Mouse (Mus musculus): ENCODE measurements around the gene Sucnr1.
"Not testable (repeated sequence)": the region's sequence is repeated elsewhere in the genome, so short reads cannot be mapped to it uniquely, and the experiment has no call there.

Gene Sucnr1

GRCm38 (mm10) chr3:60081648-60082047 is at the start of gene Sucnr1:
Sucnr1 (plus strand) TSS chr3:60081869.
- DNase-seq (ENCODE audit: low spot score) = no peak

DNA sequence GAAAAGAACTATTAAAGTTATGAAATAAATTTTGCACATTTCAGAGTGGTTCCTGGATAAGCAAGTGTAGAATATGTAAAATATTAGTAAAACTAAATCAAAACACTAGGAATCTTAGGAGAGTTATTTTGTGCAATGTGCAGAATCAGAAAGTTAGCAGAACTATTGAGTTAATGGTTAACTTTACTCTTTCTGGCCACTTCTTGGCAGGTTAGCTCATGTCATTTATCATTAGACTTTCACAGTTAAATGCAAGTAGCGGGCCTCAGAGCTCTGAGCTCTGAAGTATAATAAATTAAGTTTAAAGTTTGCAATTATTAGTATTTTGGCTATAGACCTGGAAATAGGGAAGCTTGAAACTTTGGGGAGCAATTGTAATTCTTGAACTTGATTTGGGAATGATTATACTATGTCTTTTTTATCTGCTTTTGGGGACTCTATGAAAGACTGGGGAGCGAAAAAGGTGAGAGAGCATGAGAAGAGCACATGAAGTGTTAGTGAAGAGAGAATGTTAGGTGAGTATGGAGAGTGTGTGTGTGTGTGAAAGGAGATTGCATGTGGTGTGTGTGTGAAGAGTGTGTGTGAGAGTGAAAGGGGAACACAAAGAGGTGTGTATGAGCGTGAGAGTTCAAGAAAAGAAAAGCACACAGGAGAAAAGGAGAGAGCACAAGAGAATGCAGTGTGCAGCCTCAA is 35.3 kb upstream of the Sucnr1 start:
- no peak for DNase-seq (ENCODE audit: low spot score)

- DNase-seq (ENCODE audit: low spot score) = no peak
Measured at GRCm38 (mm10) chr3:60053231-60053927, 28.3 kb upstream of the Sucnr1 start.

- DNase-seq (ENCODE audit: low spot score) = no peak
Measured at GRCm38 (mm10) chr3:60053931-60054330, 27.7 kb upstream of the Sucnr1 start.

- no peak for DNase-seq (ENCODE audit: low spot score)
Measured at GRCm38 (mm10) chr3:60056451-60056850, 25.2 kb upstream of the Sucnr1 start.

- DNase-seq (ENCODE audit: low spot score) = no peak
Measured at GRCm38 (mm10) chr3:60057070-60057808, 24.4 kb upstream of the Sucnr1 start.

DNA sequence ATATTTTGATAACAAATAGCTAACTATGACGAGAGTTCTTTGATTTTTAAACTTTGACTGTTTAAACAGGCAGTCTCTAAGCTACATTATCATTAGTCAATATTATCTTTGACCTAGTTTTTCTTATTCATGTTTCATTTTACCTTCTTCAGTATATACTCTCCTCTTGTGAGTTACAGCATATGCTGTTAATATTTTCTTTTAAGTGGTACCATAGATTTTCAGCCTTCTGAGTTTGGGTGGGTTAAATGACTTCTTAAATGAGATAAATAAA is 23.9 kb upstream of the Sucnr1 start:
- DNase-seq (ENCODE audit: low spot score) = no peak

- DNase-seq (ENCODE audit: low spot score) = no peak
Measured at GRCm38 (mm10) chr3:60078883-60079415, 2.7 kb upstream of the Sucnr1 start.

DNA sequence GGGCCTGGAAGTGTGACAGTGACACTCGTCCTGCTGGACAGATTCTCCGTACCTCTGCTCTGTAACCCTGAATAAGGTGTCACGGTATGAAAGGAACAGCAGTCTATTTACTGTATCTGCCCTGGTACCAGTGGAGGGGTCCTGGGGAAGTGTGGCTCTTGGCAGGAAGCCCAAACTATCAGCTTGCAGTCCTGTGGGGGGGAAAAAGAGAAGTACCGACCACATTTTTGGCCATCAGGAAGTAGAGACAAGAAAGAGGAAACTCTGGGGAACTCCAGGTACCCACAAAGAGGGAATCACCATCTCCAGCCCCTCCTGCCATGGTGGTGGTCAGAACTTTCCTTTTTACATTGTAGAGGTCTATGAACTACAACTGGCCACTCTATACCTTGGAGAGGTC is 1.1 kb upstream of the Sucnr1 start:
- DNase-seq (ENCODE audit: low spot score) = no peak

GRCm38 (mm10) chr3:60082746-60083145 is 1.1 kb downstream of the Sucnr1 start:
- DNase-seq (ENCODE audit: low spot score) = no peak

- DNase-seq (ENCODE audit: low spot score) = no peak
Measured at GRCm38 (mm10) chr3:60085729-60086128, 4.1 kb downstream of the Sucnr1 start.

- no peak for DNase-seq (ENCODE audit: low spot score)
Measured at GRCm38 (mm10) chr3:60091321-60091720, 9.7 kb downstream of the Sucnr1 start.

DNA sequence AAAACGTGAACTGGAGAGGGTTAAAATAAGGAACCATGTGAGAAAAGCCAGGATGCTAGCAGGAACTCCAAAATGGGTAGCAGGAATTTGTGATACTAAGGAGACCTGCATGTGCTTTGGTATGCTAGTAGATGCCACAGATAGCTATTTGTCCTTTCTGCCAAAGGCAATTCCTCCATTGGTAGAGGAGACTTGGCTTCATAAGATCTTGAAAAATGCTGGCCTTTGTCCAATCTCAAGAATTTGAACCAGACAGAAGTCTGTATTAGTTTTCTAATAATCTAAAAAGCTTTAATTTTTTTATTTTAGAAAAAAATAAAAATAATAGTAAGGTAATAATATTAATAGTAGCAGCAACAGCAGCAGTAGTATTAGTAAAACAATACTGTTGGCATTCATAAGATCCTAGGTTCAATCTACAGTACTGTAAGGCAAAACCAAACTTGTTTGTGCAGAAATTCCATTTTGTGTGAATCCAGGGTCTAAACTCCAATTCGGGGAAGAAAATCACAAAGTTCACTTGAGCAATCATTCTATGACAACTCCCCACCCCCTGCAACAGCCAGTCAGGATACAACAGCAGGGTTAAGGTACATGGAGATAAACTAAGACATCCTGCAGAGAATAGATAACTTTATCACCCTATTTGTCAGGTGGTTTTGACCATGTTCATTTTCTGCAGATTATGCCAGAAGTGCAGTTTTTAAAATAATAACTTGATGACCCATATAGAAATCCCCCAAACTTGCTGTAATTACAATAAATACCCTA is 12.9 kb downstream of the Sucnr1 start:
- DNase-seq (ENCODE audit: low spot score) = no peak

DNA sequence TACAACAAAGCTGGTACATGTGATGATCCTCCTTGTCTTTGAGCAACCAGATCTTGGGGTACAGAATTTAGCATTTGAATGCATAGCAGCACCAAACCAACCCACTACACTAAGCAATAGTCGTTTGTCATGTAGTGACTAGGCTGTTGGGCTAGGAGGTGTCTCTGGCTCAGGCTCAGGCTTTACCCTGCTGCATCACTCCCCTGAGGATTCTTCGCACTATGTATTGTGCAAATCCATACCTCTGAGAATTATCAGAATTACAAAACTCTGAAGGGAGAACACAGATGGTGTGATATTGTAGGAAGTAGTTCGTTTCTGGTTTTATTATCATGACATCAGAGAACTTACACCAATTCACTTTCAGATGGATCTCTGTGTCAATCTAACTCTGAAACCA is 15.3 kb downstream of the Sucnr1 start:
- no peak for DNase-seq (ENCODE audit: low spot score)

- no peak for DNase-seq (ENCODE audit: low spot score)
Measured at GRCm38 (mm10) chr3:60097485-60097884, 15.8 kb downstream of the Sucnr1 start.

GRCm38 (mm10) chr3:60098521-60098920 is 16.9 kb downstream of the Sucnr1 start:
- DNase-seq (ENCODE audit: low spot score) = no peak

- no peak for DNase-seq (ENCODE audit: low spot score)
Measured at GRCm38 (mm10) chr3:60104462-60105109, 22.9 kb downstream of the Sucnr1 start.

GRCm38 (mm10) chr3:60106446-60106845 is 24.8 kb downstream of the Sucnr1 start:
- DNase-seq (ENCODE audit: low spot score) = not testable (repeated sequence)

GRCm38 (mm10) chr3:60107736-60108135 is 26.1 kb downstream of the Sucnr1 start:
- no peak for DNase-seq (ENCODE audit: low spot score)

- no peak for DNase-seq (ENCODE audit: low spot score)
Measured at GRCm38 (mm10) chr3:60108815-60109214, 27.1 kb downstream of the Sucnr1 start.

DNA sequence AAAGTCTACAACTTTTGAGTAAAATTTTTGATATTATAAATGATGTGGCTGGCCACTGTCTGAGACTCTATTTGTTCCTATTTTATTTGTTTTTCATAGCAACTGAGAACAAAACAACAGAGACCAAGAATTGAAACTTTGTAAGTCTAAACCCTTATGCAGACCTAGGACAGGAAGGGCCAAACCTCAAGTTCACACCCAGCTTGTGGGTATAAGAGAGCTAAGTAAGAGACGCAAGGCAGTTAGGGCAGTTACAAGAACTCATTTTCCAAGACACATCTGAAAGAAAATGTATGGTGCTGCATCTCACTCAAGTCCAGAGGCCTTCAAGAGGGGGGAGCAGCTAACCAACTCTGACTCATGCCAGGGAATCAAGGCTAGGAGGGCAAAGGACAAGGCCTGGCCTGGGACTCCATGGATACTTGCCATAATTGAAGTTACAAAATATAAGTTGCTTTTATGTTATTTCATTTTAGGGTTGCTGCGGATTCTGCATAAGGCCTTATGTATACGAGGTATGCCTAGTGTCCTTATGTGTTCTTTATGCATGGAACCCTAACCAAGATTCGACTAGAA is 29.6 kb downstream of the Sucnr1 start:
- DNase-seq (ENCODE audit: low spot score) = no peak

All from urinary bladder, postnatal 10 days (tissue).